Mouse (Mus musculus) neural tube, embryonic 13.5 days (tissue): ENCODE measurements at regions not wholly inside any gene's neighbourhood (a gene's known extent, or its start where the extent isn't known, plus 50 kb on each side); places are given as distances from the start of the nearest gene placed in this dataset.

Experiments
- ATAC-seq: fragments of 200-750 bp; cut with Nextera tagmentation; 2 replicates; pipeline ENCODE4 v1.8.0; 2017; ENCODE audit warnings: low read depth, mild to moderate bottlenecking, moderate TSS enrichment, moderate library complexity
- H3K27ac ChIP-seq: fragments of 300-500 bp; sonication (generic); replicated peaks from 2 replicates; pipeline ENCODE4 v1.5.1; 2015; ENCODE audit warnings: moderate library complexity, mild to moderate bottlenecking, inconsistent platforms
- H3K27me3 ChIP-seq: fragments of 300-500 bp; sonication (generic); 2 replicates; pipeline ENCODE4 v1.6.1; 2015; ENCODE audit warnings: mild to moderate bottlenecking, inconsistent platforms
- H3K36me3 ChIP-seq: fragments of 300-500 bp; sonication (generic); 2 replicates; pipeline ENCODE4 v1.6.1; 2015; ENCODE audit warnings: mild to moderate bottlenecking, inconsistent platforms
- H3K4me1 ChIP-seq: fragments of 300-500 bp; sonication (generic); replicated peaks from 2 replicates; pipeline ENCODE4 v1.6.1; 2015; ENCODE audit warnings: inconsistent platforms
- H3K4me2 ChIP-seq: fragments of 300-500 bp; sonication (generic); 2 replicates; pipeline ENCODE4 v1.6.1; 2015; ENCODE audit warnings: inconsistent platforms, mild to moderate bottlenecking, moderate library complexity
- H3K4me3 ChIP-seq: fragments of 300-500 bp; sonication (generic); 2 replicates; pipeline ENCODE4 v1.5.1; 2015; ENCODE audit warnings: mild to moderate bottlenecking, inconsistent platforms
- H3K9ac ChIP-seq: fragments of 300-500 bp; sonication (generic); 2 replicates; pipeline ENCODE4 v1.6.1; 2015; ENCODE audit warnings: moderate library complexity, mild to moderate bottlenecking, inconsistent platforms
- H3K9me3 ChIP-seq: fragments of 300-500 bp; sonication (generic); 2 replicates; pipeline ENCODE4 v1.6.1; 2016; ENCODE audit warnings: inconsistent platforms
- WGBS: fragments of 180-500 bp; shearing (Covaris S2); methylation state at CpG from one replicate; pipeline ENCODE4 v1.1.7; 2015; 5-methylcytosine and 5-hydroxymethylcytosine counted together

- Histone ChIP-seq H3K36me3 (no peaks in the 10 kb centered on the region), H3K9ac (no peak overlapping the region), H3K4me1 (no peaks in the 10 kb centered on the region), H3K4me3 (no peak overlapping the region), H3K9me3 (no peaks in the 10 kb centered on the region), H3K27me3 (no peaks in the 10 kb centered on the region), H3K27ac (no peak overlapping the region), H3K4me2 (no peak overlapping the region)
- no peak for ATAC-seq
- WGBS: 81% methylated on average over 4 of the region's 4 CpGs
Observed at GRCm38 (mm10) chr1:73149926-73150325, 134.2 kb upstream of the Tnp1 start.

- no peak for ATAC-seq
- 88% methylated on average over 8 of the region's 8 CpGs for WGBS
Observed at GRCm38 (mm10) chr1:73142845-73143244, 127.1 kb upstream of the Tnp1 start.

GRCm38 (mm10) chr1:73140557-73141345, 125.0 kb upstream of the Tnp1 start:
- Histone ChIP-seq H3K9ac (no peak overlapping the region), H3K36me3 (no peaks in the 10 kb centered on the region), H3K4me2 (no peak overlapping the region), H3K27ac (no peak overlapping the region), H3K4me3 (no peak overlapping the region), H3K27me3 (no peaks in the 10 kb centered on the region), H3K4me1 (no peaks in the 10 kb centered on the region), H3K9me3 (no peaks in the 10 kb centered on the region)
- WGBS: 64% methylated on average over 7 of the region's 7 CpGs
- ATAC-seq: no peak

More at GRCm38 (mm10) chr1:73142845-73143244, 127.1 kb upstream of the Tnp1 start:
- Histone ChIP-seq H3K4me3 (no peak overlapping the region), H3K9me3 (no peaks in the 10 kb centered on the region), H3K9ac (no peak overlapping the region), H3K4me1 (no peaks in the 10 kb centered on the region), H3K27me3 (no peaks in the 10 kb centered on the region), H3K36me3 (no peaks in the 10 kb centered on the region), H3K27ac (no peak overlapping the region), H3K4me2 (no peak overlapping the region)

GRCm38 (mm10) chr1:73130215-73130861, 114.6 kb upstream of the Tnp1 start:
- Histone ChIP-seq H3K27ac (no peak overlapping the region), H3K9me3 (no peaks in the 10 kb centered on the region), H3K36me3 (no peaks in the 10 kb centered on the region), H3K4me1 (no peaks in the 10 kb centered on the region), H3K4me3 (no peak overlapping the region), H3K27me3 (no peaks in the 10 kb centered on the region), H3K4me2 (no peak overlapping the region), H3K9ac (no peak overlapping the region)
- ATAC-seq: no peak
- WGBS: 83% methylated on average over 4 of the region's 4 CpGs

GRCm38 (mm10) chr1:73123012-73123411, 107.3 kb upstream of the Tnp1 start:
- Histone ChIP-seq H3K9ac (no peak overlapping the region), H3K9me3 (no peaks in the 10 kb centered on the region), H3K4me2 (no peak overlapping the region), H3K27ac (no peak overlapping the region), H3K36me3 (no peaks in the 10 kb centered on the region), H3K27me3 (no peaks in the 10 kb centered on the region), H3K4me3 (no peak overlapping the region), H3K4me1 (peaks cover 8% of the 10 kb centered on the region; the same call in 1 of the 2 replicates)
- ATAC-seq: no peak
- WGBS: 82% methylated on average over 9 of the region's 9 CpGs

DNA sequence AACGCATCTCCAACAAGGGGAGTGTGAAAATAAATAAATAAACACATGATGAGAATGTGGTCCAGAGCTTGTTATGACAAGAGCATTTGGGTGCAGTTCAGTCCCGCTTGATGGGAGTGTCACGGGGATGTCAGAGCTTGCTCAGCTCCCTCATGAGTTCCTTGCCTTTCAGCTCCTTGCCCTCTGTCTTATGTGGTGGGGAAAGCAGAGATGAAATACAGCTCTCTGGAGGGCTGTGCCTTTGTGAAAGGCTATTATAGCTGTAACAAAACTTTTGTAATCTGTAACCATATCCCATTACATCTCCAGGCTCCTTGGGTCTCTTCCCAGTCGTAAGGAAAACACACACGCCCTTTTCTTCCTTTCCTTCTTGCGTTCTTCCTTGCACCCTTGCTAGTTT, 103.0 kb upstream of the Tnp1 start:
- Histone ChIP-seq H3K27ac (no peak overlapping the region), H3K4me1 (peaks cover 8% of the 10 kb centered on the region; the same call in 1 of the 2 replicates), H3K4me2 (no peak overlapping the region), H3K4me3 (no peak overlapping the region), H3K9me3 (no peaks in the 10 kb centered on the region), H3K27me3 (no peaks in the 10 kb centered on the region), H3K36me3 (no peaks in the 10 kb centered on the region), H3K9ac (no peak overlapping the region)
- ATAC-seq: no peak
- WGBS: 52% methylated on average over 6 of the region's 6 CpGs

GRCm38 (mm10) chr1:73116526-73116925, 100.8 kb upstream of the Tnp1 start:
- H3K9ac ChIP-seq: no peak overlapping the region
- H3K4me2 ChIP-seq: no peak overlapping the region
- H3K9me3 ChIP-seq: no peaks in the 10 kb centered on the region
- H3K36me3 ChIP-seq: no peaks in the 10 kb centered on the region
- no peak for ATAC-seq
- H3K27ac ChIP-seq: no peak overlapping the region
- WGBS: 24% methylated on average over 2 of the region's 2 CpGs
- H3K27me3 ChIP-seq: no peaks in the 10 kb centered on the region
- peaks cover 8% of the 10 kb centered on the region; the same call in 1 of the 2 replicates for H3K4me1 ChIP-seq
- no peak overlapping the region for H3K4me3 ChIP-seq

GRCm38 (mm10) chr1:73115854-73116253, 100.1 kb upstream of the Tnp1 start:
- Histone ChIP-seq H3K4me1 (peaks cover 8% of the 10 kb centered on the region; the same call in 1 of the 2 replicates), H3K27ac (no peak overlapping the region), H3K27me3 (no peaks in the 10 kb centered on the region), H3K9ac (no peak overlapping the region), H3K36me3 (no peaks in the 10 kb centered on the region), H3K9me3 (no peaks in the 10 kb centered on the region), H3K4me2 (no peak overlapping the region), H3K4me3 (no peak overlapping the region)
- ATAC-seq: no peak
- 89% methylated on average over 5 of the region's 5 CpGs for WGBS

DNA sequence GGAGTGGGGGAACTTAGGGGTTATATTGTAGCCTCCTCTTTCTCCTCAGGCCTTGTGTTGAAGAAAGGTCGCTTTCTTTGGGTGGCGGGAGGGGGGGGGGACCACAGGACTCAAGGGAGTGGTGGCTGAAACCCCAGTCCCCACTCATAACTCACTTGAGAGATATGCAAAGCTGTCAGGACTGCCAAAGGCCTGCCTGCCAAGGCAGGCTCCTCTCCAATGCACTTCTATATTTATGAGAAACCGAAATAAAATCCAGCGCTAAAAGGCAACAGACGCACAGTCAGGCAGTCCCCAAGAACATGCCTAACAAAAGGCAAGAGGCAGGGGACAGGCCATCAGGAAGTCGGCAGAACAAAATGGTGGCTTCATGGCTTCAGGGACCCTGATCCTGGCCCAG, 97.4 kb upstream of the Tnp1 start:
- ATAC-seq: no peak
- no peaks in the 10 kb centered on the region for H3K27me3 ChIP-seq
- WGBS: 84% methylated on average over 6 of the region's 6 CpGs
- H3K4me3 ChIP-seq: no peak overlapping the region
- H3K9me3 ChIP-seq: no peaks in the 10 kb centered on the region
- no peaks in the 10 kb centered on the region for H3K4me1 ChIP-seq
- H3K27ac ChIP-seq: no peak overlapping the region
- no peak overlapping the region for H3K4me2 ChIP-seq
- no peak overlapping the region for H3K9ac ChIP-seq
- no peaks in the 10 kb centered on the region for H3K36me3 ChIP-seq

GRCm38 (mm10) chr1:73112711-73113110, 97.0 kb upstream of the Tnp1 start:
- no peak overlapping the region for H3K9ac ChIP-seq
- no peaks in the 10 kb centered on the region for H3K36me3 ChIP-seq
- H3K4me3 ChIP-seq: no peak overlapping the region
- no peak overlapping the region for H3K4me2 ChIP-seq
- no peaks in the 10 kb centered on the region for H3K9me3 ChIP-seq
- WGBS: 82% methylated on average over 3 of the region's 3 CpGs
- no peak for ATAC-seq
- H3K27me3 ChIP-seq: no peaks in the 10 kb centered on the region
- H3K27ac ChIP-seq: no peak overlapping the region
- H3K4me1 ChIP-seq: no peaks in the 10 kb centered on the region

GRCm38 (mm10) chr1:73111911-73112310, 96.2 kb upstream of the Tnp1 start:
- no peaks in the 10 kb centered on the region for H3K9me3 ChIP-seq
- no peaks in the 10 kb centered on the region for H3K36me3 ChIP-seq
- H3K9ac ChIP-seq: no peak overlapping the region
- WGBS: 90% methylated on average over 5 of the region's 5 CpGs
- no peak overlapping the region for H3K27ac ChIP-seq
- no peak overlapping the region for H3K4me2 ChIP-seq
- H3K4me1 ChIP-seq: no peaks in the 10 kb centered on the region
- no peak overlapping the region for H3K4me3 ChIP-seq
- H3K27me3 ChIP-seq: no peaks in the 10 kb centered on the region
- no peak for ATAC-seq

DNA sequence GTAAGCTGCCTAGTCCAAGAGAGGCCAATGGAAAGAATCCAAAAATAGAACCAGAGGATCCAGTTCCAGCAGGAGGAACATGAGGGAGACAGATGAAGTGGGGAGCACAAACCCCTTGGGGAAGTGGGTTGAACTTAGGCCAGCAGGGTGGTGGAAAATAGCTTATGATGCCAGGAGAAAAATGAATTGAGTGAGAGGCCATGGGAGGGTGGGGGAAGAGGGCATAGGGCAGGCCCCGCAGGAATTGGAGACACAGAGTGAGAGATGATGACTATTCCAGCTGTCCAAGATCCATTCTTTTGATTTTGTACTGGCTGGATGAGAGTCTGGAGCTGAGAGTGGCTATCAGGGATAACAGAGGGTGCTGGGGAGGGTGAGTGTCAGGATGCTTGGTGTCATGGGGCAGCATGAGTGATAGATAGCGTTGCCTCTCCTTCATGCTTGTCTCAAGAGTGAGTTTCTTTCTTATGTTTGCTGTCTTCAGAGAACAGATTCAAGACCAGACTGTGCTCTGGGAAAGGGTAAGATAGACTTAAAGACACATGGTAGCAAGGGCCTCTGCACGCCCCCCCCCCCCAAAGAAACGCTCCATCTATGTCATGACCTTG, 90.3 kb upstream of the Tnp1 start:
- Histone ChIP-seq H3K4me2 (no peak overlapping the region), H3K4me3 (no peak overlapping the region), H3K9me3 (no peaks in the 10 kb centered on the region), H3K9ac (no peak overlapping the region), H3K27ac (no peak overlapping the region), H3K36me3 (no peaks in the 10 kb centered on the region), H3K4me1 (no peaks in the 10 kb centered on the region), H3K27me3 (no peaks in the 10 kb centered on the region)
- no peak for ATAC-seq
- WGBS: 89% methylated on average over 4 of the region's 4 CpGs
